Mouse (Mus musculus) CH12F3 (cell line): Measurements from ENCODE around the gene Senp3.
"Not testable (repeated sequence)": the region's sequence is repeated elsewhere in the genome, so short reads cannot be mapped to it uniquely, and the experiment has no call there.

Source experiments
- in situ Hi-C: fragments of 300-500 bp; cut with MboI; formaldehyde crosslinking; loops from 2 replicates; pipeline ENCODE4 v1.14.3; 2020; ENCODE audit warnings: low sequenced_read_pairs

The Senp3 gene

GRCm38 (mm10) chr11:69681314-69682208 lies at the start of gene Senp3:
Gene Senp3, minus strand, starts transcription at chr11:69682084.
- in situ Hi-C loops = no loop called here

DNA sequence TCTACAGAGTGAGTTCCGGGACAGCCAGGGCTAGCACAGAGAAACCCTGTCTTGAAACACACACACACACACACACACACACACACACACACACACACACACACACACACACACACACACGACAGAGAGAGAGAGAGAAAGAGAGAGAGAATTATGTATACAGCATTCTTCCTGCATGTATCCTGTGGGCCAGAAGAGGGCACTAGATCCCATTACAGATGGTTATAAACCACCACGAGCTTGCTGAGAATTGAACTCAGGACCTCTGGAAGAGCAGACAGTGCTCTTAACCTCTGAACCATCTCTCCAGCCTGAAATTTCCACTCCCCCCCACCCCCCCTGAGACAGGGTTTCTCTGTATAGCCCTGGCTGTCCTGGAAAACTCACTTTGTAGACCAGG lies 49.5 kb upstream of the Senp3 start:
- in situ Hi-C loops = not testable (repeated sequence)

DNA sequence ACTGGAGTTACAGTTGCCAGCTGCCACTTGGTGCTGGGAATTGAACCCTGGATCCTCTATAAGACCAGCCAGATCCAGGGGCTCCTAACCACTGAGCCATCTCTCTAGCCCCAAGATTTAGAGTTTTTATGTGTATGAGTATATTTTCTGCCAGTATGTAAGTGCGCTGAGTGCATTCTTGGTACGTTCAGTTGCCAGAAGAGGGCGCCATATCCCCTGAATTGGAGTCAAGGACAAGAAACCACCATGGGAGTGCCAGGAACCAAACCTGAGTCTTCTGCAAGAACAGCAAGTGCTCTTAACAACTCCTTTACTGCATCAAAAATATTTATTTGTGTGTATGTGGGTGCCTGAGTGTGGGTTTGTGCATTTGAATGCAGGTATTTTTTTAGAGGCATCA lies 47.2 kb upstream of the Senp3 start:
- in situ Hi-C loops = no loop called here

DNA sequence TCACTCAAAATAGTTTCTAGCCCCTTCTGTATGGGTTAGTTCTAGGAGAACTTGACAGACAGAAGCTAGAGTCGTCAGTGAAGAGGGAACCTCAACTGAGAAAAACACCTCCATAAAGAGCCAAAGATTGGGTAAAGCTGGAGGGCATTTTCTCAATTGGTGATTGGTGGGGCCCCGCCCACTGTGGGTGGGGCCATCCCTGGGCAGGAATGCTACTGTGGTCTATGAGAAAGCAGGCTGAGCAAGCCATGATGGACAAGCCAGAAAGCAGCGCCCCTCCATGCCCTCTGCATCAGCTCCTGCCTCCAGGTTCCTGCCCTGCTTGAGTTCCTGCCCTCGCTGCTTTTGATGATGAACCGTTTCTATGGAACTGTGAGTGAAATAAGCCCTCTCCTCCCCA lies 44.1 kb upstream of the Senp3 start:
- in situ Hi-C loops = no loop called here

GRCm38 (mm10) chr11:69723074-69723473 lies 41.2 kb upstream of the Senp3 start:
- in situ Hi-C loops = no loop called here

- in situ Hi-C loops = no loop called here
Observed at GRCm38 (mm10) chr11:69720852-69721251, 39.0 kb upstream of the Senp3 start.

DNA sequence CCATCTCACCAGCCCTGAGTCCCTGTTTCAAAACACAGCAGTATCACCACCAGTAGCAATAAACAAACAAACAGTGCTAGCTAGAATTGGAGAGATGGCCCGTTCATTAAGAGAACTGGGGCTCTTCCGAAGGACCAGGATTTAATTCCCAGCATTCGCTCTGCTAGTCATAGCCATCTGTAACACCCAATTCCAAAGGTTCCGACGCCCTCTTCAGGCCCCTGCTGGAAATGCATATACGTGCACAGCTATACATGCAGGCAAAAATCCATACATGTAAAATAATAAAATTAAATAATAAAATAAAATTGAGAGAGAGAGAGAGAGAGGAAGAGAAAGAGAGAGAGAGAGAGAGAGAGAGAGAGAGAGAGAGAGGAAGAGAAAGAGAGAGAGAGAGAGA lies 37.5 kb upstream of the Senp3 start:
- in situ Hi-C loops = no loop called here

- in situ Hi-C loops = no loop called here
Observed at GRCm38 (mm10) chr11:69718661-69719060, 36.8 kb upstream of the Senp3 start.

DNA sequence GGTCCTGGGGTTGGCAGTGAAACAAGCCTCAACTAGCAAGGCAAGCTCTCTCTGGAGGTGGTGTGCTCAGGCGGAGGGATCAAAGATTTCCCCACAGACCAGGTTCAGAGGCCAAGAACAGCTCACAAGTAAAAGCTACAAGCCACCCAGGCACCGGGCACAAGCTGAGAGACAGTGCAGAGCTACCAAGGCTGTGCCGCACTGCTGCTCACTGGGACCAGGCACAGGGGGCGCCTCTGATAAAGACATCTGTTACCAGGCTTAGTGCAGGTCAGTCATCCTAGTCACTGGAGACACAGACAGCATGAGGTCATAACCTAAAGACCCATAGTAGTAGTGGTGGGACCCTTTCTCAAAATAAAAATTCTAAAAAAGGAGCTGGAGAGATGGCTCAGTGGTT lies 35.1 kb upstream of the Senp3 start:
- in situ Hi-C loops = no loop called here

DNA sequence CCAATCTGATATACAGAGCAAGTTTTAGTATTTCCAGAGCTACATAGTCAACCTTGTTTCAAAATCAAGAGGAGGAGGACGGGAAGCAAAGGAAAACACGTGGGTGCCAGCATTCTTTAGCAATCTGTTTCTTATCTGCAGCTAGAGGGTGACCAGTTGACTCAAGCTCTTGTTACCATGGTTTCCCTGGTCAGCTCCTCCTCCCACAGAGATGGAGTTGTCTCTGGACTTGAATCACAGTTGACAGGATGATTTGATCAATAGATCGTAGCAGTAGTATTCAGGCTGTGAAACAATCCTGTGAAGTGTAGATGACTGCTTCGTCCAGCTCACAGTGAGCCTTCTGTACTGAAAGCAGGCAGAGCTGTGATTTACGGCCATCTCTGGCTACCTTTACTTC lies 34.0 kb upstream of the Senp3 start:
- in situ Hi-C loops = no loop called here

GRCm38 (mm10) chr11:69715482-69715881 lies 33.6 kb upstream of the Senp3 start:
- in situ Hi-C loops = no loop called here

- in situ Hi-C loops = no loop called here
Observed at GRCm38 (mm10) chr11:69714636-69715329, 32.9 kb upstream of the Senp3 start.

DNA sequence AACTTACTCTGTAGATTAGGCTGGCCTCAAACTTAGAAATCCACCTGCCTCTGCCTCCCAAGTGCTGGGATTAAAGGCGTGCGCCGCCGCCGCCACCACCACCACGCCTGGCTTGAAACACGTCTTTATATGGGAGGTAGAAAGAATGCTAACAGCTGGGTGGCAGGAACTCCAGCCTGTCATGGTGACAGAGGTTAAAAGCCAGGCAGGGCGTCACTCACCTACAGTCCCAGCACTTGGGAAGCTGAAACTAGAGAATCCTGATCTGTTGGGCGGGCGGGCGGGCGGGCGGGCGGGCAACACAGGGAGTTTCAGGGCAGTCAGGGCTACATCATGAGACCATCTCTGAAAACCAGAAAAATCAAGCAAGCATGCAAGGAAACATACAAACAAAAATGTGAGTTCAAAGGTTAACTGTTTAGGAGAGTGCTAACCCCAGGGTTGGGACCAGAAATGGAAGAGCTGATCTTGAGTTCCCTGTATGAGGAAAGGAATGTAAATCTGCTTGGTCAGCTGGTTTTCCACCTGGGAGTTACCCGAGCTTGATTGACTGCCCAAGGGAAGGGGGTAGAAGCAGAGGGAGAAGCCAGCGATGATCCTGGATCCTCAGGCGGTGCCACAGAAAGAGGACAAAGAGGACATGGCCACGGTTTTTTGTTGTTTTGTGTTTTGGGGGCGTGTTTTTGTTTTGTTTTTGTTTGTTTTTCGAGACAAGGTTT lies 31.2 kb upstream of the Senp3 start:
- in situ Hi-C loops = no loop called here

DNA sequence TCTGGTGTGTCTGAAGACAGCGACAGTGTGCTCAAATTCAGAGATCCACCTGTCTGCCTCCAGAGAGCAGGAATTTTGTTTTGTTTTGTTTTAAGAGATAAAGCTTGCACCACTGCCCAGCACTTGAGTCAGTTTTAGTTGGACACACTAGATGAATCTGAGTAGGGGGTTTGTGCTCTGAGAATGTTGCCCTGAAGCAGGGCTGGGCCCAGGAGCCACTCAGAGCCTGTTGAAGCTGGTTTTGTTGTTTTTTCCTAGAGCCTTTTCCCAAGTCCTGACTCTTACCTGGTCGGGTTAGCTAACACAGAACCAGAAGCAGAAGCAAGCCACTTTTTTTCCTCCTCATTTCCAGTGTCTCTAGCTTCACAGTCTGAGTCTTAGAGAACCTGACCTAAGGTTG lies 29.2 kb upstream of the Senp3 start:
- in situ Hi-C loops = no loop called here

DNA sequence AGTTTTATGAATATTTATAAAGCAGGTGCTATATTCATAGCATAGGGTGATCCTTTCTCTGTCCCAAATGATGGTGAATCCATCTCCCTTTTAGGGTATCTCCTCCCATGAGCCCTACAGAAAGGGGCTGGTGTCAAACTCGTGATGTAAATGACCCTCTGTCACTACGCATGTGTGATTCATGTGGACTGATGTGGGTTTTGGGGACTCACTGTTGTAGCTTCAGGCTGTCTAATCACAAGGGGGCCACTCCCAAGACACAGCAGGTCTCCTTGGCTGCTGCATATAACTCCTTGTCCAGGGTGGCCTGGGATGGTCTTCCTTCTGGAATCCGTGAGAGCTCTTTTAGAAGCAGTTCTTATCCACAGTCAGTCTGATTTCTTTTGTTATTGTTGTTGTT lies 28.6 kb upstream of the Senp3 start:
- in situ Hi-C loops = no loop called here

DNA sequence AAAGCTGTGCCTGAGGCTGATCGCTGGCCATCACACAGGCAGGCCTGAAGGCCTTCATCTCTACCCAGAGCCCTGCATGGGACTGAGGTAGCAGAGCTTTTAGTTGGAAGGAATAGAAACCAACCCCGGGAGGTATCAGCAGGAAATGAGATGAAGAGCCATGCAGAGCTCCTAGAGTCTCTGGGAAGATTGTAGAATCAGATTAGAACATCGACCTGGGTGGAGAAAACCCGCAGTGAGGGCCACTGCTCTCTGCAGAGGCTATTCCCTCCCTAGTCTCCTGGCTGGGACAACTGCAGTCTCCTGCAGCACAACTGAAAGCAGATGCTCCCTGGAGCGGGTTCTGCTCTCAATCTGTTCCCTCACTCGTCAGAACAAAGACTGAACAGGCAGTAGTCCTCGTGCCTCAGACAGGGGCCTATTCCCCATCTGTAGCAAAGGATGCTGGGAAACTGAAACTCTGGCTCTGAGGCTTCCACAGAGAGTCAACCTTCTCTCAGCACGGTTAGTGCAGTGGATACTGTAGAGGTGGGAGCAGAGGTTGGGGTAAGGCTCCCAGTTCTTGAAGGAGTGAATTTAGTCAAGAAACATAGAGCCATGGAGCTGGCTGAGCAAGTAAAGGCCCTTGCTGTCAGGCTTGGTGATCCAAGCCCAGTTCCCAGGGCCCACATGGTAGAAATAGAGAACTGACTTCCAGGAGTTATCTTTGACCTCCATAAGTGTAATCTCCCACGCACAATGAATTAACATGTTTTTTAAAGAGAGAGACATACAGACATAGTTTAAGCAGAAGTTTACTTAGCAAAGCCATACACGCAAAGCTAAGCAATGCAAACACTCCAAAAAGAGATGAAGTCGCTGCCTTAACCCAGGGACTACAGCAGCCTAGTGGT lies 27.9 kb upstream of the Senp3 start:
- in situ Hi-C loops = no loop called here

DNA sequence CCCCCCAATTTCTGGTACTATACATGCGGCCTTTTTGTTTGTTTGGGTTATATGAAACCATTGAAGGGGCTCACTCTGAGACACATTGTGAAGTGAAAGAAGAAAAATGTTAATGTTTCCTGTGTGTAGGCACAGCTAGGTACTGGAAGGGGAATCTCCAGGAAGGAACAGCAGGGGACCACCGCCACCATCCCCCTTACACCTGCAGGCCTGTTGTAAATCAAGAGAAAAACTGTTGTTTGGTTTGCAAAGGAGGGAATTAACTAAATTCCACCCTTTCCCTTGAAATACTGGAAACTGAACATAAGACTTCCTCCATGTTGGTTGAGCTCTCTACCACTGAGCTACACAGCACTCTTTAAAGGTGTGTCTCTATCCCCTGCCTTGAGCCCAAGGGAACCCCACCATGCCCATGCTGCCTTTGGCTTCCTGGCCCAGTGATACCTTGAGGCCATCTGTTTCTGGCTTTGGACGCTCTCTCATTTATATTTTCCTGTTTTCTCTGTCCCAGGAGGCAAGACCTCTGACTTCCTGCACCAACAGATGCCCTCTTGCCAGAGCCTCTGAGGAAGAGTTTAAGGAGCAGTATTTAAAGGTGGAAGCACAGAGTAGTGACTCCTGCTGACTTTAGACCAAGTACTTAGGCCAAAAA lies 26.9 kb upstream of the Senp3 start:
- in situ Hi-C loops = no loop called here

DNA sequence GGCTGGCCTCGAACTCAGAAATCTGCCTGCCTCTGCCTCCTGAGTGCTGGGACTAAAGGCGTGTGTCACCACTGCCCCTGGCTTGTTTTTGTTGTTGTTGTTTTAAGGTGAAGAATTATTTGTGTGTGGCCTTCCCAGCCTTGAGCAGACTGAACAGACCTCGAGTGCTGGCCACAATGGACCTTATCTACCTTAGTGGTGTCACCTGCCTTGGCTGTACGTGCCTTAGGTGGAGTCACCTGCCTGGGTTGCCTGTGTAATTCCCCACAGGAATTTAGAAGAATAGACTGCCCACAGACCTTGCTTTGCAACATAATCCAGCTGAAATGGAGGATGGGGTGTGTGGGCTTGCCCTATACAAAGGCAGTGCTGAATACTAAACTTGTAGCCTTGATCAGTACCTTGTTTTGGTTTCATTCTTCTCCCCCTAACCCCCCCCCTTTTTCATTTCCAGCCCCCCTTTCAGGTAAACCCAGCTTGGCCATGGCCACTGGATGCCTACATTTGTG lies 26.0 kb upstream of the Senp3 start:
- in situ Hi-C loops = no loop called here

DNA sequence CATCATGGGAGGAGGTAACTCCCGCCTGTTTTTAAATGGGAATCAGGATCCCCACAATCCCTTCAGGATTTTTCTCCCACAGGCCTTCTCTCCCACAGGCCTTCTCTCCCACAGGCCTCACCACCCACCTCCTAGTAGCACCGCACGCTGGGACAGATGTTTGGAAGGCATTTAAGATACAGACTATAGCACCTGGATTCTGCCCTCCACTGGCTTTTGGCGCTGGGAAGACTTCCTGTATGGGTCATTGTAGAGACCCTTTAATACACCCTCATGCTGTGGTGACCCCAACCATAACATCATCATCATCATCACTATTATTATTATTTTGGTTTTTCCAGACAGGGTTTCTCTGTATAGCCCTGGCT lies 25.6 kb upstream of the Senp3 start:
- in situ Hi-C loops = no loop called here
